Mouse (Mus musculus) erythroblast, embryonic 14.5 days (primary cell): ENCODE measurements around the gene Ank3.

Experiments
- GATA1 ChIP-seq: IDR thresholded peaks from 2 replicates; pipeline ENCODE4 v1.6.1; 2012; ENCODE audit warnings: low read length, inconsistent platforms, mixed read lengths
- TAL1 ChIP-seq: IDR thresholded peaks from 3 replicates; pipeline ENCODE4 v1.6.1; 2012; ENCODE audit warnings: low read length, inconsistent platforms, mixed read lengths

DNA sequence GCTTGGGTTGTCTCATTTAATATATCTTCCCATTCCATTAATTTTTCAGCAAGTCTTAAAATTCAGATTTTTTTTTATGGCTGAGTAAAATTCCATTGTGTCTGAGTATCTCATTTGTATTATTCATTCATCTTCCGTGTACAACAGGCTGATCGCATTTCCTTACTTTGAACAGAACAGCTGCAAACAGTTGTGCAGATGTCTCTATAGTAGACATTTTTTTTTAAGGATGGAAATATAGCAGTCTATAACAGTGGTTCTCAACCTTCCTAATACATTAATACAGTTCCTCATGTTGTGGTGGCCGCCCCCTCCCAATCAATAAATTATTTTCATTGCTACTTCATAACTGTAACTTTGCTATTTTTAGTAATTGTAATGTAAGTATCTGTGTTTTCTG, 212.7 kb downstream of the Ank3 start:
- no peak for TF ChIP-seq GATA1
- TF ChIP-seq TAL1, result no peak
